Mouse (Mus musculus) hindbrain, embryonic 14.5 days (tissue): ENCODE measurements around the gene Dnase2a. TPM values are rescaled to one million over a fixed set of nuclear protein-coding genes. Genes with fewer than 3 reads are reported as not detected.
"Not testable (repeated sequence)": the region's sequence is repeated elsewhere in the genome, so short reads cannot be mapped to it uniquely, and the experiment has no call there.

Experiments used
- ATAC-seq: fragments of 200-750 bp; cut with Nextera tagmentation; 2 replicates; pipeline ENCODE4 v1.8.0; 2017; ENCODE audit warnings: moderate number of reproducible peaks, mild to moderate bottlenecking, moderate TSS enrichment, moderate library complexity; ENCODE audit not compliant: low FRiP score
- DNase-seq: peaks from one replicate; pipeline ENCODE4 v3.0.0-alpha.2; 2015; ENCODE audit warnings: low spot score
- H3K27ac ChIP-seq: fragments of 300-500 bp; sonication (generic); 2 replicates; pipeline ENCODE4 v1.5.1; 2014; ENCODE audit warnings: mild to moderate bottlenecking, moderate library complexity
- H3K27me3 ChIP-seq: fragments of 300-500 bp; sonication (generic); 2 replicates; pipeline ENCODE4 v1.6.1; 2014; ENCODE audit warnings: mild to moderate bottlenecking, low read length, mixed read lengths; ENCODE audit not compliant: control insufficient read depth, insufficient read depth
- H3K36me3 ChIP-seq: fragments of 300-500 bp; sonication (generic); replicated peaks from 2 replicates; pipeline ENCODE4 v1.6.1; 2014; ENCODE audit not compliant: control insufficient read depth, insufficient read depth
- H3K4me1 ChIP-seq: fragments of 300-500 bp; sonication (generic); replicated peaks from 2 replicates; pipeline ENCODE4 v1.6.1; 2014; ENCODE audit warnings: antibody characterized with exemption, low read length, mixed read lengths; ENCODE audit not compliant: control insufficient read depth, insufficient read depth
- H3K4me2 ChIP-seq: fragments of 300-500 bp; sonication (generic); replicated peaks from 2 replicates; pipeline ENCODE4 v1.6.1; 2014; ENCODE audit warnings: mild to moderate bottlenecking, moderate library complexity
- H3K4me3 ChIP-seq: fragments of 300-500 bp; sonication (generic); replicated peaks from 2 replicates; pipeline ENCODE4 v1.5.1; 2014; ENCODE audit warnings: mild to moderate bottlenecking, low read length
- H3K9ac ChIP-seq: fragments of 300-500 bp; sonication (generic); 2 replicates; pipeline ENCODE4 v1.6.1; 2014
- H3K9me3 ChIP-seq: fragments of 300-500 bp; sonication (generic); 2 replicates; pipeline ENCODE4 v1.6.1; 2016; ENCODE audit warnings: low read length; ENCODE audit not compliant: control insufficient read depth
- WGBS: fragments of 180-500 bp; shearing (Covaris S2); extraction: QIAGEN DNeasy Blood & Tissue Kit; methylation state at CpG from one replicate; pipeline ENCODE4 v1.1.7; 2014; 5-methylcytosine and 5-hydroxymethylcytosine counted together
- polyA plus RNA-seq: library from polyadenylated mRNA; unstranded; fragments of >200 nt; fragmentation: Nextera tagmentation; extraction: Ambion mirVana; gene quantifications from 2 replicates; pipeline ENCODE4 v1.2.1, GENCODE M21; 2014

Dnase2a gene
- polyA plus RNA-seq, 1 experiment from 2014 or later: 6.0 TPM

GRCm38 (mm10) chr8:84904351-84904750 lies 4.0 kb upstream of the Dnase2a start:
- H3K4me3 ChIP-seq: no peak overlapping the region
- H3K27me3 ChIP-seq: peaks cover 17% of the 10 kb centered on the region; the same call in 1 of the 2 replicates
- H3K9ac ChIP-seq: no peak overlapping the region
- no peaks in the 10 kb centered on the region; the same call in 1 of the 2 replicates for H3K36me3 ChIP-seq
- DNase-seq (no peak), ATAC-seq (no peak)
- no peak overlapping the region for H3K4me2 ChIP-seq
- H3K9me3 ChIP-seq: no peaks in the 10 kb centered on the region
- peaks cover 16% of the 10 kb centered on the region for H3K4me1 ChIP-seq
- no peak overlapping the region for H3K27ac ChIP-seq
- 93% methylated on average over 7 of the region's 7 CpGs for WGBS

GRCm38 (mm10) chr8:84907037-84907436 lies 1.3 kb upstream of the Dnase2a start:
- peaks cover 30% of the 10 kb centered on the region for H3K27me3 ChIP-seq
- peaks cover 21% of the 10 kb centered on the region for H3K36me3 ChIP-seq
- no peak for DNase-seq
- H3K27ac ChIP-seq: no peak overlapping the region
- H3K4me3 ChIP-seq: no peak overlapping the region
- H3K9ac ChIP-seq: no peak overlapping the region
- no peak for ATAC-seq
- 86% methylated on average over 9 of the region's 9 CpGs for WGBS
- no peaks in the 10 kb centered on the region for H3K9me3 ChIP-seq
- H3K4me2 ChIP-seq: no peak overlapping the region
- peaks cover 16% of the 10 kb centered on the region for H3K4me1 ChIP-seq

GRCm38 (mm10) chr8:84907493-84907892 lies 867 bp upstream of the Dnase2a start:
- Histone ChIP-seq H3K27me3 (peaks cover 29% of the 10 kb centered on the region), H3K9ac (no peak overlapping the region), H3K4me2 (no peak overlapping the region), H3K27ac (no peak overlapping the region), H3K36me3 (peaks cover 25% of the 10 kb centered on the region), H3K4me3 (no peak overlapping the region), H3K4me1 (peaks cover 16% of the 10 kb centered on the region), H3K9me3 (no peaks in the 10 kb centered on the region)
- ATAC-seq (no peak), DNase-seq (no peak)
- WGBS: 79% methylated on average over 8 of the region's 8 CpGs

DNA sequence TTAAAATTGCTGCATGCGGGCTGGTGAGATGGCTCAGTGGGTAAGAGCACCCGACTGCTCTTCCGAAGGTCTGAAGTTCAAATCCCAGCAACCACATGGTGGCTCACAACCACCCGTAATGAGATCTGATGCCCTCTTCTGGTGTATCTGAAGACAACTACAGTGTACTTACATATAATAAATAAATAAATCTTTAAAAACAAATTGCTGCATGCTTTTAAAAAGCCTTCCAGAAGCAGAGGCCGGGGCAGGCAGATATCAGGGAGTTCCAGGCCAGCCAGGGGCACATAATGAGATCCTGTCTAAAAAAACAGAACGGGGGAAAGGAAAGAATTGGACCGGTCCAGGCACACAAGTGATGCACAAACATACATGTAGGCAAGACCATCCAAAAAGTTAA lies 381 bp upstream of the Dnase2a start:
- 28% methylated on average over 7 of the region's 7 CpGs for WGBS
- H3K9ac ChIP-seq, H3K27ac ChIP-seq, H3K9me3 ChIP-seq, ATAC-seq, DNase-seq: not testable (repeated sequence)
- Histone ChIP-seq H3K4me1 (peaks cover 12% of the 10 kb centered on the region), H3K36me3 (peaks cover 30% of the 10 kb centered on the region), H3K27me3 (peaks cover 24% of the 10 kb centered on the region), H3K4me2 (peak overlapping the region; percentile 58), H3K4me3 (peak overlapping the region; percentile 32; the same call in 1 of the 2 replicates)

DNA sequence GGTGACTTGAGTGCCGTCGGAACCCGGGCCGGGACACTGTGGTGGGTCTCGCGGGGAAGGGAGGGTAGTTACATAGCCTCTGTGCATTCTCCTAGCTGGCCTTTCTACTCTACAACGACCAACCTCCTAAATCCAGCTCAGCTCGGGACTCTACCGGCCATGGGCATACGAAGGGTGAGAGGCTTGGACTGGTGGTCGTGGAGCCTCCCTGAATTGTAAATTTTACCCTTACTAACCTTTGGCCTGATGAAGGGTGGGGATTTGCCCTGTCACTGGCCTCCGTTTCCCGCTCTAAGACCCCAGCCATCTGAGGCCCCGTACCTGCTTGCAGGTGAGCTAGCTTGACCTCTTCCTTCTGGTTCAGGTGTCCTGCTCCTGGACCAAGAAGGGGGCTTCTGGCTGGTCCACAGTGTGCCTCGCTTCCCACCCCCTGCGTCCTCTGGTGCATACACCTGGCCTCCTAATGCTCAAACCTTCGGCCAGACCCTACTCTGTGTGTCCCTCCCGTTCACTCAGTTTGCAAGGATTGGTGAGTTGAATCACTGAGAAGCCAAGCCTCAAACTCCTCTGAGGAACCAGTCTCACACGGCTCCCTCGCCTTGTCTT lies 905 bp downstream of the Dnase2a start:
- Histone ChIP-seq H3K27me3 (peaks cover 22% of the 10 kb centered on the region), H3K4me2 (peak overlapping the region; percentile 58), H3K9ac (peak overlapping the region; percentile 51; the same call in 1 of the 2 replicates), H3K4me1 (peaks cover 9% of the 10 kb centered on the region; the same call in 1 of the 2 replicates), H3K9me3 (no peaks in the 10 kb centered on the region), H3K4me3 (peak overlapping the region; percentile 32), H3K27ac (no peak overlapping the region), H3K36me3 (peaks cover 42% of the 10 kb centered on the region)
- WGBS: 50% methylated on average over 20 of the region's 20 CpGs
- ATAC-seq: no peak
- no peak for DNase-seq

DNA sequence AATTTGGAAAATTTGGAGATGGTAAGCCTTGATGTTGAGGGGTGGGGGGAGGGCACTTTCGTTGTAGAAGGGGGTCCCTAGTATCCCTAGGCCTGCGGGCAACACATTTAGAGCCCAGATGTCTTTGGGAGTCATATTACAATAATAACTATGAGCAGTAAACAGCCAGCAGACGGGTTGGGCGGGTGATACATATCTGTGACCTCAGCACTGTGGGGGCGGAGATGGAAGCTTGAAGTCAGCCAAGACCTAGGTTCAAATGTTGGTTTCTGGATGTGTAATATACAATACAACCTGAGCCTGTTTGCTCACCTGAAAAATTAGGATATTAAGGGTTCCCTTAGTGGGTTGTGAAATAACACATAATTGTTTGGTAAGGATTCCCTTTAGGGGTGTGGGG lies 1.6 kb downstream of the Dnase2a start:
- H3K4me2 ChIP-seq: no peak overlapping the region
- no peak overlapping the region for H3K4me3 ChIP-seq
- ATAC-seq (no peak), DNase-seq (no peak)
- whole genome bisulfite sequencing: 88% methylated on average over 5 of the region's 5 CpGs
- H3K36me3 ChIP-seq: peaks cover 49% of the 10 kb centered on the region
- H3K27ac ChIP-seq: no peak overlapping the region
- peaks cover 9% of the 10 kb centered on the region; the same call in 1 of the 2 replicates for H3K4me1 ChIP-seq
- no peaks in the 10 kb centered on the region for H3K9me3 ChIP-seq
- no peak overlapping the region for H3K9ac ChIP-seq
- peaks cover 29% of the 10 kb centered on the region for H3K27me3 ChIP-seq

GRCm38 (mm10) chr8:84910551-84910950 lies 2.2 kb downstream of the Dnase2a start:
- H3K27me3 ChIP-seq: peaks cover 35% of the 10 kb centered on the region

DNA sequence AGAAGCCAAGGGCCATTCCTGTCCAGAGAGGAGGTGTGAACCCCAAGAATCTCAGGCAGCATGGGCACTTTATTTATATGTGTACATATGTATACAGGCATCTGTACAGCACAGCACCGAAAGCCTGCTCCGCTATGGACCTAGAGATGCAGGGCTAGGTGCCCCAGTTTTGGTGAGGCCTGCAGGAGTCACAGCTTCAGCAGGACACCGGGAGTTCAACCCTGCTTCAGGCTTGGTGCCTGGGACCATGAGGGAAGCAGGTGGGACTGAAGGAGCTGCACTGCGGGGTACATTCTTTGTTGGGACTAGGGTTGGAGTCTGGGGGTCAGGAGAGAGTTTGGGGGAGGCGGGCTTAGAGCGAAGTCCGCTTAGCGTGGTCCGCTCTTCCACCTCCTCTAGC lies 3.5 kb downstream of the Dnase2a start:
- Histone ChIP-seq H3K27ac (no peak overlapping the region), H3K9me3 (no peaks in the 10 kb centered on the region), H3K4me1 (peaks cover 9% of the 10 kb centered on the region; the same call in 1 of the 2 replicates), H3K9ac (no peak overlapping the region), H3K27me3 (peaks cover 46% of the 10 kb centered on the region), H3K36me3 (peaks cover 68% of the 10 kb centered on the region), H3K4me2 (no peak overlapping the region), H3K4me3 (no peak overlapping the region)
- 83% methylated on average over 9 of the region's 9 CpGs for WGBS
- ATAC-seq: no peak
- no peak for DNase-seq

More at GRCm38 (mm10) chr8:84910551-84910950, 2.2 kb downstream of the Dnase2a start:
- no peak overlapping the region for H3K4me2 ChIP-seq
- H3K36me3 ChIP-seq: peaks cover 55% of the 10 kb centered on the region
- DNase-seq: no peak
- WGBS: 90% methylated on average over 6 of the region's 6 CpGs
- H3K4me1 ChIP-seq: peaks cover 9% of the 10 kb centered on the region; the same call in 1 of the 2 replicates
- H3K27ac ChIP-seq: no peak overlapping the region
- no peak for ATAC-seq
- no peaks in the 10 kb centered on the region for H3K9me3 ChIP-seq
- H3K9ac ChIP-seq: no peak overlapping the region
- no peak overlapping the region for H3K4me3 ChIP-seq

DNA sequence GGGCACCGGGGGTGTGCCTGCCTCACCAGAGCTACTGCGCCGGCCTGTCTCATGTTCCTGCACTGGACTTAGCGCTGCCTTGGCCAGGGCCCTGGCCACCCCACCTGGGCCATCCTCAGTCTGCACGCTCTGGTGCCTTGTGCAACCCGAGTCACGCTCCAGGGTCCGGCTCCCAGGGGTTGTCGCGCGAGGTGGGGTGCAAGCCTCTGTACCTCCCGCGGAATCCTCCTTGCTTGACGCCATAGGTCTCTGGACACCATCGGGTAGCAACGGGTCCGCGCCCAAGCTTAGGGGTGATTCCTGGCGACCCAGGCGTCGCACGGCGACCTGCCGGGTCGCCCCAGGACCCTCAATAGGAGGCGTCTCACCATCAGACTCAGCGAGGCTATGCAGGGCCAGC lies 4.0 kb downstream of the Dnase2a start:
- 24% methylated on average over 27 of the region's 27 CpGs for WGBS
- Histone ChIP-seq H3K4me3 (no peak overlapping the region), H3K4me1 (peaks cover 9% of the 10 kb centered on the region; the same call in 1 of the 2 replicates), H3K9me3 (no peaks in the 10 kb centered on the region), H3K36me3 (peaks cover 73% of the 10 kb centered on the region), H3K4me2 (peak overlapping the region; percentile 45; the same call in 1 of the 2 replicates), H3K27me3 (peaks cover 46% of the 10 kb centered on the region), H3K9ac (no peak overlapping the region), H3K27ac (no peak overlapping the region)
- ATAC-seq (no peak), DNase-seq (no peak)
